Mouse (Mus musculus) G1E (cell line): Measurements from ENCODE around the gene Iyd.

Experiments used
- CTCF ChIP-seq: IDR thresholded peaks from 2 replicates; pipeline ENCODE4 v1.5.1; 2012; ENCODE audit warnings: low read depth, low read length, inconsistent platforms, mixed read lengths
- POLR2AphosphoS5 ChIP-seq: IDR thresholded peaks from 2 replicates; pipeline ENCODE4 v1.6.1; 2012; ENCODE audit warnings: low read depth, low read length, inconsistent platforms; ENCODE audit not compliant: insufficient replicate concordance

DNA sequence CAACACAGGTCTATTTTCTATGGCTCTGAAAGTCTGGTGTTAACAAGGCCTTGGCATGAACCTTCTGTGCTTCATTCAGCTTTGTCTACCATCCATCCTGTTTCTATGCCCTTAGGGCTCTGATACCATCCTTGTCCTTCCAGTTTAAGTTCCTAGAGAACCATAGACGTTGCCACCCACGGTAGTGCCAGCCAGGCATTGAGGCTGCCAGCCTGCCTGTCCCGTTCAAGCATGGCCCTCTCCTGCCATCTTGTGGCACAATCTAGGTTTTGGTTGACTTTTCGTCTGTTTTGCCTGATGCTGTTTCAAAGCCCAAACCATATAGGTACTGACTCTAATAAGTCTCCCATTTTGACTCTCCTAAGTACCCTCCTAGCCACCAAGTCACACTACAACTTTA, 8.7 kb upstream of the Iyd start:
- no peak for TF ChIP-seq CTCF
- TF ChIP-seq POLR2AphosphoS5, result no peak
